Mouse (Mus musculus) kidney, adult 2 months (tissue): ENCODE results near the gene Cyp2c68.

Source experiments
- CTCF ChIP-seq: fragments of 200-500 bp; conservative IDR thresholded peaks from 2 replicates; pipeline ENCODE4 v1.5.1; 2011; ENCODE audit warnings: low read depth, mild to moderate bottlenecking, control low read depth, low read length, moderate library complexity, mixed read lengths; ENCODE audit not compliant: insufficient read depth, insufficient read length
- POLR2A ChIP-seq: fragments of 200-500 bp; IDR thresholded peaks from one replicate; pipeline ENCODE4 v1.6.1; 2011; ENCODE audit warnings: low read depth, low read length, control low read depth

DNA sequence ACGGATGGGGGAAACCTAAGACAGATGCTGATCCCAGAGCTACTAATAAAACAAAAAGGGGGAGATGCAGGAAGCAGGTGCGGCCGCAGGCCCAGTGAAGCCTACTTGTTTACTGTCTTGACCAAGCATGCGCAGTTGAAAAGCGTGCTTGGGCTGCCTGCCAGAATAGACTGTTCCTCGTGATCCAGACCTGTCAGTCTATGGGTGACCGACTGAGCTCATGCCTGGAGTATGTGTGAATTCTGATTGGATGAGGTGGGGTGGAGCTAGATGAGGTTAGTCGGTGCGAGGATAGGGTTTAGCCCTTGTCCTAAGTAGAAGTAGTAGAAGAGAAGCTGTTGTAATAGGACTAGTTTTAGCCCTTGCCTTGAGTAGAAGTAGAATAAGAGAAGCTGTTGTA, 93.3 kb downstream of the Cyp2c68 start:
- no peak for TF ChIP-seq CTCF
- TF ChIP-seq POLR2A: no peak
